Mouse (Mus musculus) midbrain, embryonic 16.5 days (tissue): ENCODE data around the gene Eva1c. TPM values are rescaled to one million over a fixed set of nuclear protein-coding genes. Genes with fewer than 3 reads are reported as not detected.

Source experiments
- ATAC-seq: fragments of 200-750 bp; cut with Nextera tagmentation; 2 replicates; pipeline ENCODE4 v1.8.0; 2017; ENCODE audit warnings: moderate TSS enrichment
- H3K27ac ChIP-seq: fragments of 300-500 bp; sonication (generic); 2 replicates; pipeline ENCODE4 v1.5.1; 2014; ENCODE audit warnings: mild to moderate bottlenecking, low read length, mixed read lengths
- H3K27me3 ChIP-seq: fragments of 300-500 bp; sonication (generic); 2 replicates; pipeline ENCODE4 v1.6.1; 2014; ENCODE audit warnings: low read depth, low read length, mixed read lengths; ENCODE audit not compliant: control insufficient read depth, insufficient read depth
- H3K36me3 ChIP-seq: fragments of 300-500 bp; sonication (generic); 2 replicates; pipeline ENCODE4 v1.6.1; 2014; ENCODE audit warnings: mild to moderate bottlenecking, low read length, moderate library complexity, mixed read lengths; ENCODE audit not compliant: control insufficient read depth, insufficient read depth
- H3K4me1 ChIP-seq: fragments of 300-500 bp; sonication (generic); 2 replicates; pipeline ENCODE4 v1.6.1; 2014; ENCODE audit warnings: mild to moderate bottlenecking, low read length, mixed read lengths; ENCODE audit not compliant: control insufficient read depth, insufficient read depth
- H3K4me2 ChIP-seq: fragments of 300-500 bp; sonication (generic); 2 replicates; pipeline ENCODE4 v1.6.1; 2014; ENCODE audit warnings: mild to moderate bottlenecking, low read length, mixed read lengths
- H3K4me3 ChIP-seq: fragments of 300-500 bp; sonication (generic); 2 replicates; pipeline ENCODE4 v1.5.1; 2014; ENCODE audit warnings: low read depth, mild to moderate bottlenecking, low read length, moderate library complexity, mixed read lengths
- H3K9ac ChIP-seq: fragments of 300-500 bp; sonication (generic); 2 replicates; pipeline ENCODE4 v1.6.1; 2014; ENCODE audit warnings: low read depth, low read length, mixed read lengths
- H3K9me3 ChIP-seq: fragments of 300-500 bp; sonication (generic); replicated peaks from 2 replicates; pipeline ENCODE4 v1.6.1; 2014; ENCODE audit warnings: mild to moderate bottlenecking, low read length, mixed read lengths; ENCODE audit not compliant: control insufficient read depth, poor library complexity, severe bottlenecking
- WGBS: fragments of 180-500 bp; shearing (Covaris S2); extraction: QIAGEN DNeasy Blood & Tissue Kit; methylation state at CpG from one replicate; pipeline ENCODE4 v1.1.7; 2014; 5-methylcytosine and 5-hydroxymethylcytosine counted together
- polyA plus RNA-seq: library from polyadenylated mRNA; unstranded; fragments of >200 nt; fragmentation: Nextera tagmentation; extraction: Ambion mirVana; gene quantifications from 2 replicates; pipeline ENCODE4 v1.2.1, GENCODE M21; 2015

Gene Eva1c
- polyA plus RNA-seq, 1 experiment from 2014 or later: 2.8 TPM

DNA sequence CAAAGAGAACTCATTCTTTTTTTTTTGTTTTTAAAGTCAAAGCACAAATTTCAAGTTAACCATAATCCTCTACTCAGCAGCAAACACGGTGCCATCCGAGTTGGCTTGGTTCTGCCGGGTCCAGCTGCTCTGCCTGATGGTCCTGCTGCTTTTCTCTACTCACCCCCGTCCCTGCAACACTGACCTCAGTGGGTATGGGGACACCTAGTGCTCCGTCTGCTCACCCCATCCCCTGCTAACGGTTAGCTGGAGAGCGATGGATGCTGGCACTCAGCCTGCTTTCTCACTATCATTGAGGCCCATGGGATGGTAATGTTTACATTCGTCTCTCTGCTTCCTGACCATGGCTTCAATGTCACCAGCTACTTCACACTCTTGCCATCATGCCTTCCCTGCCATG, 28.1 kb upstream of the Eva1c start:
- no peak overlapping the region for H3K27ac ChIP-seq
- no peak for ATAC-seq
- H3K4me2 ChIP-seq: no peak overlapping the region
- no peak overlapping the region for H3K9ac ChIP-seq
- no peaks in the 10 kb centered on the region for H3K4me1 ChIP-seq
- no peak overlapping the region for H3K4me3 ChIP-seq
- H3K36me3 ChIP-seq: peaks cover 14% of the 10 kb centered on the region
- H3K27me3 ChIP-seq: no peaks in the 10 kb centered on the region
- WGBS: 90% methylated on average over 8 of the region's 8 CpGs
- no peaks in the 10 kb centered on the region for H3K9me3 ChIP-seq

DNA sequence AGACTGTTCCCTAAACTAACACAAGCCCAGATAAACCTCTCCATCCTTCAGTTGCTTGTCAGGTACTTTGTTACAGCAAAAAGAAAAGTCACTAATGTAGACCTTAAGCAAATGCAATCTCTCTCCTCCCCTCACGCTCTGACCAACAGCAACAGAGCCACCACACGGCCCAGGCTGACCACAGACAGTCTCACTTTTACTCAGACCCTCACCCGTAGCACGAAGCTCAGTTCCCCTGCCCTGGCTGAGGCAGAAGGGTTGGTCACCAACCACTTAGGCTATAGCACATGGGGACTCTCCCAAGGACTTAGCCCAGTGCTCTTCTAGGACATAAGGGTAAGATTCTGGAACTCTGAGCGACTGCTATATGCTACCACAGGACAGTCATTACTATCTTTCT, 27.7 kb upstream of the Eva1c start:
- Histone ChIP-seq H3K4me2 (no peak overlapping the region), H3K4me3 (no peak overlapping the region), H3K4me1 (no peaks in the 10 kb centered on the region), H3K36me3 (peaks cover 17% of the 10 kb centered on the region), H3K27me3 (no peaks in the 10 kb centered on the region), H3K27ac (no peak overlapping the region), H3K9ac (no peak overlapping the region), H3K9me3 (no peaks in the 10 kb centered on the region)
- no peak for ATAC-seq
- WGBS: 91% methylated on average over 5 of the region's 5 CpGs

DNA sequence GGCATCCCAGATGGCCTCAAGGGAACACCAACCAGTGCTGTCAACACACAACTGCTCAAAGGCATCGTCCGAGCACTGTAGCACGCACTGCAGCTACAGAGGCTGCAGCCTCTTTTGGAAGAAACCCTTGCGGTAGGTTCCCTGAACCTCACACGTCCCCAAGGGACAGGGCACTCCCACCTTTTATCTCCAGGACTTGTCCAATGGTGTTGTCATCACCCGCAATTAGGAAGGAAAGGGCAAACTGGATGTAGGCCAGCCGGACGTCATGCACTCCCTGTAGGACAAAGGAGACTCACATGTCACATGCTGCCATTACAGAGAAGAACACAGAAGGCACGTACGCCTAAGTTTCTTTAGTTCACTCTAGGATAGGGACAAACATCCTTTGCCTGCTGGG, 26.7 kb upstream of the Eva1c start:
- H3K27ac ChIP-seq: no peak overlapping the region
- H3K4me1 ChIP-seq: no peaks in the 10 kb centered on the region
- H3K9me3 ChIP-seq: no peaks in the 10 kb centered on the region
- H3K4me3 ChIP-seq: no peak overlapping the region
- H3K9ac ChIP-seq: no peak overlapping the region
- H3K4me2 ChIP-seq: no peak overlapping the region
- H3K27me3 ChIP-seq: no peaks in the 10 kb centered on the region
- 92% methylated on average over 10 of the region's 10 CpGs for WGBS
- ATAC-seq: no peak
- H3K36me3 ChIP-seq: peaks cover 26% of the 10 kb centered on the region

DNA sequence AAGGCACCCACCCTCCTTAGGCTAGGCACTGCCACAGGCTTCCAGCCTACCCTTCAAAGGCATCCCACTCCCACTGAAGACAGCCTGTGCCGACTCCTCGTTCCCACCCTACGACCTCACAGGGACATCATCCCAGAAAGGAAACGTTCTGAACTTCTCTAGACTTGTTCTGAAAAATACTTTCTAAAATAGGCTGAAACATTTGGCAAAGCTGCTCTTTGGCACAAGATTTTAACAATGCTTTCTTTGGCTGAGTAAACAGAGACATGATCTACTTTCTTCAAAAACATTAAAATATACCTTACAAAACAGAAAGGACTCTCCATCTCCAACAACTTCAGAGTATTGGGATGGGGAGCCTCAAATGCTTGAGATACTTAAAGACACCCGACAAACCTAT, 25.3 kb upstream of the Eva1c start:
- Histone ChIP-seq H3K27me3 (no peaks in the 10 kb centered on the region), H3K9ac (no peak overlapping the region), H3K36me3 (peaks cover 29% of the 10 kb centered on the region), H3K9me3 (no peaks in the 10 kb centered on the region), H3K4me3 (no peak overlapping the region), H3K4me2 (no peak overlapping the region), H3K4me1 (no peaks in the 10 kb centered on the region), H3K27ac (no peak overlapping the region)
- ATAC-seq: no peak
- WGBS: 94% methylated on average over 5 of the region's 5 CpGs

DNA sequence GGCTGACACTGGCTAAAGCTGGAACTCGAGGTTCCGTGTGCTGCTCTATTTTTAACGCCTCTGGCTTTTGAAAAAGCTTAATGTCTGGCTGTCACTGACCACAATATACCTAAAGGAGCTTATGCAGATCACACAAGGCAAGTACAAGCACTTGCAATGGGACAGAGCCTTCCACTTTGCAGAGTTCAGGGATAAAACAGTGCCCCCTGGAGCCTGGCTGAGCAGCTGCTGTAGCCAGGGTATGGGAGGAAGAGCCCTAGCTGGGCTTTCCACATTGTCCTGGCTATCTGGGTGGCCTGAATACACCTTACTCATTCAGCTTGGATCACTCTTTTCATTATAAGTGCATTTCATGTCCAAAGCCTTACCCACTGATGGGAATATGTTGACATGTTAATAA, 24.6 kb upstream of the Eva1c start:
- no peaks in the 10 kb centered on the region for H3K9me3 ChIP-seq
- H3K27ac ChIP-seq: no peak overlapping the region
- H3K4me3 ChIP-seq: no peak overlapping the region
- 49% methylated on average over 3 of the region's 3 CpGs for WGBS
- H3K4me1 ChIP-seq: no peaks in the 10 kb centered on the region
- H3K36me3 ChIP-seq: peaks cover 25% of the 10 kb centered on the region
- no peaks in the 10 kb centered on the region for H3K27me3 ChIP-seq
- no peak for ATAC-seq
- H3K4me2 ChIP-seq: no peak overlapping the region
- H3K9ac ChIP-seq: no peak overlapping the region

DNA sequence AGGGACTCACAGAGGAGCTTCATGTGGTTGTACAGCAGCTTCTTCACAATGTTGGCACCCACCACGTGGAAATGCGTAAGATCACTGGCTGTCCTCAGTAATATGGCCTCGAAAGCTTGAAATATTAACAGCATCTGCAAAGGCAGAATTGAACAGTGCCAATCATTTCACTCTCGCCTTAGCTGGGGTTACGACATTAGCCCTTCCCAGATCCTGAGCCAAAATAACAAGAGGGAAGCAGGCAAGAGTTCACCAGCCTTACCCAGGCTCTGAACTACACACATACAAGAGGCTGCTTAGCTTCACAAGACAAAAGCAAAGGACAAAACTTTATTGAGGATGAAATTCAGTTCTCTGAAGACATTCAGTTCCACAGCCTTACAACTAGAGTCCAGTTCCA, 22.1 kb upstream of the Eva1c start:
- Histone ChIP-seq H3K9ac (no peak overlapping the region), H3K4me2 (no peak overlapping the region), H3K9me3 (no peaks in the 10 kb centered on the region), H3K4me3 (no peak overlapping the region), H3K36me3 (peaks cover 20% of the 10 kb centered on the region), H3K4me1 (peaks cover 9% of the 10 kb centered on the region; the same call in 1 of the 2 replicates), H3K27ac (no peak overlapping the region), H3K27me3 (no peaks in the 10 kb centered on the region)
- no peak for ATAC-seq
- WGBS: over 99% methylated on average over 5 of the region's 5 CpGs

DNA sequence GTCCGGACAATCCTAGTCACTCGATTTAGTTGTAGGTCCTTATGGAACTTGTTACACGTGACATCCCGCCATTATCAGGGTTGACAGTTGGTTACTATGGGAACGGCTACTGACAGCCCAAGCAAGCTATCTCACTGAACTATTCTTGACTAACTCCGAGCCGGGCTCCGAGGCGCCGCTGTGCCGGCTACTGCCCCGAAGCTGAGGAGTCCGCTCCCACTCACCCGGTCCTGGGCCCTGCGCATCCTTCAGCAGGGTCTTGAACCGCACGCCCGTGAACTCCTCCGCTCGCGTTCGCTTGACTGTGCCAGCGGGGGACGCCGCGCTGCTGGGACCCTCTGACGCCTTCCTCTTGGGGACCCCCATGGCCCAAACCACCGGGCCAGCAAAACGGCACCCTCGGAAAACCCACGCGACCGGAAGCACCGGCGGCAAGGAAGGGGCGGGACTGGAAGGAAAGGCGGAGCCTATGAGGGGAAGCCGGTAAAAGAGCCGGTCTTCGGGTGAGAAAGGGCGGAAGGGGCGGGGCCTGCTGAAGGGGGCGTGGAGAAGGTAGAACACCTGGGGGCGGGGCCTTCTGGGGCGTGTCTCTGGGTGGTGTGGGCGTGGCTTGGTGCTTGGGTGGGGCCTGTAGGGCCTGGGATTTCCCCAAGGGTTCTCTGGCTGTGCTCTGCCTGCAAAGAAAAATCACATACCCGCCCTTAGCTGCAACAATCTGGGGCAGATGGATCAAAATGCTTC, 16.4 kb upstream of the Eva1c start, which contains the start of gene Urb1:
Urb1 (minus strand) TSS at position 439 of the 741 bp plus-strand sequence.
- Histone ChIP-seq H3K4me2 (peak within 1 kb of the TSS; percentile 70), H3K27me3 (no peaks in the 10 kb centered on the region), H3K4me3 (peak within 1 kb of the TSS; percentile 58), H3K27ac (peak within 1 kb of the TSS; percentile 62), H3K9ac (peak within 1 kb of the TSS; percentile 63), H3K9me3 (no peaks in the 10 kb centered on the region), H3K36me3 (0 out of 2 replicates have a peak, but pooled peaks cover 1% of the 10 kb centered on the region), H3K4me1 (peaks cover 18% of the 10 kb centered on the region)
- peak; percentile 93 for ATAC-seq
- under 1% methylated on average over 46 of the region's 47 CpGs for WGBS

DNA sequence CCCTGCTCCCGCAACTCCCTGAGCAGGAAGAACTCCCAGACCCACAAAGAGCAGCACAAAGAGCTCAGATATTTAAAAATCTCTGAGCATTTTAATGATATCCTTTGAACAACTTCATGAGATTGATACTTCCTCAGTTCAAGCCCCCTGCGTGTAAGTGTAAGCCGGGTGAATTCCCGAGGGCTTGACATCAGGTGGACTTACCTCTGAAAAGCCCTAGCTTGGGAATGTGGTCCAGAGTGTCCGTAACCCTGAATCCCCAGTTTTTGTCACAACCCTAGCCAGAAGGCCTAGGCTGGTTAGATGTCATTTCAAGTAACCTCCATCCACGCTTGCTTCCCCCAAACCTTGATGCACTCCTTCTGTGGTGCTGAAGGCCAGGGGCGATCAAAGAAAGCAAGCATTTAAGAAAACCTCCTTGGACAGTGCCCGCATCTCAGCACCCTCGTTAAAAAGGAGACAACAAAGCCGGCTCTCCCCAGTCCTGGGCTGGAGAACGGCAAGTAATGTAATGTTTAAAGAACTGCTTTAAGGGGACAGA, 15.7 kb upstream of the Eva1c start:
- peaks cover 18% of the 10 kb centered on the region for H3K4me1 ChIP-seq
- peak; percentile 49 for ATAC-seq
- H3K4me2 ChIP-seq: peak overlapping the region; percentile 70
- H3K27me3 ChIP-seq: no peaks in the 10 kb centered on the region
- peak overlapping the region; percentile 63 for H3K9ac ChIP-seq
- WGBS: 45% methylated on average over 11 of the region's 11 CpGs
- H3K4me3 ChIP-seq: peak overlapping the region; percentile 58
- peak overlapping the region; percentile 62 for H3K27ac ChIP-seq
- H3K9me3 ChIP-seq: no peaks in the 10 kb centered on the region
- H3K36me3 ChIP-seq: no peaks in the 10 kb centered on the region

DNA sequence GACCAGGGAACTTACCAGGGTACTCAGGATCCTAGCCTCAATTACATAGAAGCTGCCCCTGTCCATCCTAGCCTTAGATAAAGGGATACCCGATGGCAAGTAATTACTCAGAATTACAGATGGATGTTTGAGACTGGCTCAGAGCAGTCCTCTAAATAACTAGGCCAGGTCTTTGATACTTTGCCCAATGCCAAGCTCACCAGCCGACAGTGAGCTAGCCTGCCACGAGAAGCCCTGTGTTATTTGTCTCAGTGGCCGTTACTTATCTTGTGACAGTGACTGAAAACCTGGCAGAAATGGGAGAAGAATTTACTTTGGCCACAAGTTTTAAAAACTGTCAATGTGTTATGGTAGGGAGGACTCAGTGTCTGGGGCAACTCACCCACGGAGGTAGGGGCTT, 14.4 kb upstream of the Eva1c start:
- H3K9me3 ChIP-seq: no peaks in the 10 kb centered on the region
- H3K4me2 ChIP-seq: no peak overlapping the region
- no peak overlapping the region for H3K27ac ChIP-seq
- ATAC-seq: no peak
- no peaks in the 10 kb centered on the region for H3K27me3 ChIP-seq
- 89% methylated on average over 5 of the region's 5 CpGs for WGBS
- H3K4me3 ChIP-seq: no peak overlapping the region
- H3K9ac ChIP-seq: no peak overlapping the region
- H3K36me3 ChIP-seq: no peaks in the 10 kb centered on the region
- H3K4me1 ChIP-seq: peaks cover 18% of the 10 kb centered on the region
